Comparison of ENCODE assay signal across 13 mouse cellular contexts in genomic region chr14:47240600-47240999, GRCm38 (mm10). TPM values are rescaled to one million over a fixed set of nuclear protein-coding genes. Genes with fewer than 3 reads are reported as not detected.
DNase-seq lines count a peak whose midpoint lies in the region; ATAC-seq lines count a peak whose summit lies in the region.
"Had no signal": no experiment of that assay in that cellular context is flagged by ENCODE, and none has a peak within 500 bp of the region (broad histone marks: within the 10 kb centered on the region; RNA-seq: fewer than 3 reads in every experiment).

No protein-coding gene starts in this region.

- H3K4me1 ChIP-seq in heart, embryonic 13.5 days, result peaks cover 16% of the 10 kb centered on the region
- peaks cover 10% of the 10 kb centered on the region for H3K4me1 ChIP-seq in liver, embryonic 11.5 days (replicated peaks; ENCODE audit: control insufficient read depth, insufficient read depth, low read length)
- H3K4me1 ChIP-seq: hindbrain, embryonic 15.5 days; midbrain, embryonic 12.5 days had no signal

- no peak for DNase-seq in heart, adult 8-10 months (ENCODE audit: low spot score)
- DNase-seq in c-Kit-negative CD71-positive TER-119-positive erythroid progenitor cells, embryonic 14.5 days (ENCODE audit: low read depth, low spot score), result peak; percentile 76
- DNase-seq in liver, embryonic 11.5 days (ENCODE audit: low spot score), result no peak
- peak; percentile 50 to 72 for DNase-seq in spleen, postnatal 36 days (ENCODE audit: low spot score in 2 of 2)
- DNase-seq in lung, postnatal 10 days, result no peak
- DNase-seq in ovary, postnatal 14 days (ENCODE audit: low spot score), result no peak
- DNase-seq in adrenal gland, adult 18-20 months (ENCODE audit: low spot score in 2 of 2), result no peak
- DNase-seq: cerebellum, adult 11 months; left cerebral cortex, postnatal 4 days; thymus, postnatal 36 days had no signal

- no peak overlapping the region for H3K4me2 ChIP-seq in heart, embryonic 13.5 days
- peak overlapping the region; percentile 47 for H3K4me2 ChIP-seq in liver, embryonic 11.5 days
- H3K4me2 ChIP-seq: hindbrain, embryonic 15.5 days; midbrain, embryonic 12.5 days had no signal

- H3K4me3 ChIP-seq in heart, embryonic 13.5 days, result no peak overlapping the region
- H3K4me3 ChIP-seq in liver, embryonic 11.5 days (ENCODE audit: low read depth, low read length), result no peak overlapping the region
- H3K4me3 ChIP-seq: hindbrain, embryonic 15.5 days; midbrain, embryonic 12.5 days had no signal

- ATAC-seq in heart, embryonic 13.5 days (ENCODE audit: extremely low read depth, insufficient number of reproducible peaks, low FRiP score, low TSS enrichment), result peak; percentile 54; the same call in 1 of the 2 replicates
- ATAC-seq in liver, embryonic 11.5 days (replicated peaks; ENCODE audit: low FRiP score), result peak; percentile 100

- peaks cover 40% of the 10 kb centered on the region for H3K36me3 ChIP-seq in heart, embryonic 13.5 days
- peaks cover 11% of the 10 kb centered on the region for H3K36me3 ChIP-seq in liver, embryonic 11.5 days (ENCODE audit: control insufficient read depth, insufficient read depth, low read length)

- H3K9me3 ChIP-seq in heart, embryonic 13.5 days, result peaks cover 8% of the 10 kb centered on the region
- peaks cover under 1% of the 10 kb centered on the region; the same call in 1 of the 2 replicates for H3K9me3 ChIP-seq in liver, embryonic 11.5 days (ENCODE audit: control insufficient read depth, low read length)
- H3K9me3 ChIP-seq: hindbrain, embryonic 15.5 days; midbrain, embryonic 12.5 days had no signal

- H3K27me3 ChIP-seq in heart, embryonic 13.5 days (replicated peaks), result peaks cover 10% of the 10 kb centered on the region
- H3K27me3 ChIP-seq in liver, embryonic 11.5 days (replicated peaks; ENCODE audit: control insufficient read depth, insufficient read depth, low read length), result no peaks in the 10 kb centered on the region
- H3K27me3 ChIP-seq: hindbrain, embryonic 15.5 days; midbrain, embryonic 12.5 days had no signal

- no peak overlapping the region for H3K9ac ChIP-seq in heart, embryonic 13.5 days
- H3K9ac ChIP-seq in liver, embryonic 11.5 days (ENCODE audit: low read depth, low read length), result no peak overlapping the region
- H3K9ac ChIP-seq: hindbrain, embryonic 15.5 days; midbrain, embryonic 12.5 days had no signal

- no peak overlapping the region; the same call in 1 of the 2 replicates for H3K27ac ChIP-seq in heart, embryonic 13.5 days (replicated peaks)
- peak overlapping the region; percentile 70 for H3K27ac ChIP-seq in liver, embryonic 11.5 days (ENCODE audit: low read depth, low read length)
- H3K27ac ChIP-seq: hindbrain, embryonic 15.5 days; midbrain, embryonic 12.5 days had no signal

- 24% methylated on average over 1 of the region's 1 CpGs for WGBS in heart, embryonic 13.5 days
- WGBS in liver, embryonic 11.5 days, result 42% methylated on average over 1 of the region's 1 CpGs

RNA-seq across cellular contexts. Expression of gene Wdhd1, which starts 36.1 kb away (rescaled TPM):
- polyA plus RNA-seq in heart, embryonic 13.5 days (2015; fragmentation: Nextera tagmentation; extraction: Ambion mirVana), result 16.4 and 17.3 TPM in 2 replicates
- total RNA-seq in heart, adult 8-10 months (2022), result 1 to 10 TPM in 1 of 4 experiments, under 1 TPM in 3; 0.57 to 1.1 (median 0.78) TPM
- 65.7 and 68.8 TPM in 2 replicates for polyA plus RNA-seq in liver, embryonic 11.5 days (2014; fragmentation: Nextera tagmentation; extraction: Ambion mirVana)
- total RNA-seq in adrenal gland, adult 18-20 months (2021), result 1 to 10 TPM; 1.4 TPM

RNA-seq across cellular contexts. Expression of gene Socs4, which starts 36.1 kb away (rescaled TPM):
- 1.8 and 2.4 TPM in 2 replicates for polyA plus RNA-seq in heart, embryonic 13.5 days (2015; fragmentation: Nextera tagmentation; extraction: Ambion mirVana)
- 10 to 100 TPM; 12.7 to 14.2 (median 13.5) TPM for total RNA-seq in heart, adult 8-10 months (2022)
- 4.6 and 4.8 TPM in 2 replicates for polyA plus RNA-seq in liver, embryonic 11.5 days (2014; fragmentation: Nextera tagmentation; extraction: Ambion mirVana)
- 10 to 100 TPM; 19.2 to 21.5 TPM for total RNA-seq in adrenal gland, adult 18-20 months (2021)

RNA-seq across cellular contexts. Expression of gene Gch1, which starts 51.4 kb away (rescaled TPM):
- polyA plus RNA-seq in heart, embryonic 13.5 days (2015; fragmentation: Nextera tagmentation; extraction: Ambion mirVana), result 5.4 and 5.5 TPM in 2 replicates
- 1 to 10 TPM; 5.5 to 6.8 (median 6.4) TPM for total RNA-seq in heart, adult 8-10 months (2022)
- 3.4 TPM in 2 replicates for polyA plus RNA-seq in liver, embryonic 11.5 days (2014; fragmentation: Nextera tagmentation; extraction: Ambion mirVana)
- 100 to 1,000 TPM in 1 of 2 experiments, 10 to 100 TPM in 1; 72.7 to 115 TPM for total RNA-seq in adrenal gland, adult 18-20 months (2021)

RNA-seq across cellular contexts. Expression of gene Mapk1ip1l, which starts 57.5 kb away (rescaled TPM):
- 43.1 and 44.5 TPM in 2 replicates for polyA plus RNA-seq in heart, embryonic 13.5 days (2015; fragmentation: Nextera tagmentation; extraction: Ambion mirVana)
- 10 to 100 TPM; 21.8 to 35.6 (median 30.7) TPM for total RNA-seq in heart, adult 8-10 months (2022)
- polyA plus RNA-seq in liver, embryonic 11.5 days (2014; fragmentation: Nextera tagmentation; extraction: Ambion mirVana), result 84.7 and 88.8 TPM in 2 replicates
- total RNA-seq in adrenal gland, adult 18-20 months (2021), result 10 to 100 TPM; 69.8 to 82.6 TPM

Comparison
In these comparisons a context has a peak if more than half of its experiments do, and no peak if none do; other contexts are left out.
1. DNase-seq: peak in c-Kit-negative CD71-positive TER-119-positive erythroid progenitor cells, embryonic 14.5 days (single experiment) and spleen, postnatal 36 days (2 of 2); none in heart, adult 8-10 months (single experiment), liver, embryonic 11.5 days (single experiment), lung, postnatal 10 days (single experiment), ovary, postnatal 14 days (single experiment) and adrenal gland, adult 18-20 months (0 of 2).
2. RNA of gene Gch1, which starts 51.4 kb away (total RNA-seq): 72.7 to 115 TPM in adrenal gland, adult 18-20 months; 5.5 to 6.8 TPM in heart, adult 8-10 months; every median in the first group is over 4 times any median in the second.